In the genomic region with DNA sequence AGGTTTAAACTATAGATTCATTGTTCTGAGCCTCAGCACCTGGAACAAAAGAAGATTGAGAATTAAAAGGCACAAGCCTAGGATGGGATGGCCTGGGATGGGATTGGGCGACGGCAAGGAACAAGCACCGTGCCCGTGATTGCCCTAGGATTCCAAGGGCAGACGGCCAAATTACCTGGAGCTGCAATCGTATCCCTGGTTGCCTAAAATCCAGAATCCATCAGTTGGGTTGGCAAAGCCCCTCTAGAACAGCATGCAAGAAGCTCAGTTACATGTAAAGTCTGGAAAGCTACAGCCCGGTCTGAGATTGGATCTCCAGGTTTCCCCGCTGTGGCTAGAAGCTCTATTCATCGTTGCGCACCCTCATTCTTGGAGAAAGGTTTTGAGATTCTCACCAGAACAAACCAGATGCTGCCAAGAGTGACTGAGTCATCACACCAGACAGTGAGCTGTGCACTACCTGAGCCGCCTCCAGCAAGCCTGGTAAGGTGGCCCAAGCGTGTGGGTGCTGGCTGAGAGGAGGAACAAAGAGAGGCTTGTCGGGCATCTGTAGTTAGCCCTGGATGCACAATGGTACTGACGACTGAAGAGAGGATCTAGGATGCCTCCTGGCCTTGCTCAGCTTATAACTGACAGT, we compare ENCODE assay signal across 28 mouse cellular contexts.
DNase-seq lines count a peak whose midpoint lies in the region; ATAC-seq lines count a peak whose summit lies in the region.
"Had no signal": no experiment of that assay in that cellular context is flagged by ENCODE, and none has a peak within 500 bp of the region (broad histone marks: within the 10 kb centered on the region; RNA-seq: fewer than 3 reads in every experiment).

No protein-coding gene starts in this region.

- no peak for DNase-seq in frontal cortex, postnatal 10 days (ENCODE audit: low spot score in 2 of 2)
- peak; percentile 52 for DNase-seq in layer of hippocampus, adult 9-11 months
- no peak for DNase-seq in layer of hippocampus, postnatal 36 days
- peak; percentile 73 for DNase-seq in right cerebral cortex, postnatal 25 days
- no peak for DNase-seq in right cerebral cortex, postnatal 10 days (ENCODE audit: low spot score in 2 of 2)
- DNase-seq in midbrain, embryonic 11.5 days (ENCODE audit: low spot score, missing footprints), result no peak
- no peak for DNase-seq in c-Kit-positive CD71-positive TER-119-positive erythroid progenitor cells, embryonic 14.5 days (ENCODE audit: low spot score)
- DNase-seq: adrenal gland, postnatal 36 days; B cell, adult 2 months; cerebellum, adult 9-11 months; forebrain, postnatal 0 days; heart, adult 2 months; heart, postnatal 14 days; kidney, adult 11 months; kidney, postnatal 36 days; liver, embryonic 13.5 days; lung, adult 2 months; lung, postnatal 14 days; thymus, adult 2 months; thymus, postnatal 4 days had no signal

- H3K9ac ChIP-seq in midbrain, embryonic 11.5 days (ENCODE audit: low read length), result no peak overlapping the region
- H3K9ac ChIP-seq: forebrain, postnatal 0 days; heart, embryonic 13.5 days; kidney, embryonic 15.5 days; liver, embryonic 13.5 days; midbrain, embryonic 12.5 days had no signal

- no peaks in the 10 kb centered on the region for H3K27me3 ChIP-seq in midbrain, embryonic 11.5 days (ENCODE audit: control insufficient read depth, insufficient read depth, low read length)
- H3K27me3 ChIP-seq: heart, embryonic 13.5 days; kidney, embryonic 15.5 days; liver, embryonic 13.5 days; midbrain, embryonic 12.5 days; Patski had no signal

- no peaks in the 10 kb centered on the region for H3K36me3 ChIP-seq in midbrain, embryonic 11.5 days (ENCODE audit: control insufficient read depth, insufficient read depth, low read length)
- H3K36me3 ChIP-seq: embryonic facial prominence, embryonic 10.5 days; G1E; heart, embryonic 13.5 days; kidney, embryonic 15.5 days; liver, embryonic 13.5 days; midbrain, embryonic 12.5 days had no signal

- no peak overlapping the region for H3K27ac ChIP-seq in midbrain, embryonic 11.5 days (ENCODE audit: low read depth, low read length)
- H3K27ac ChIP-seq: embryonic facial prominence, embryonic 10.5 days; heart, adult 2 months; heart, embryonic 13.5 days; kidney, embryonic 15.5 days; liver, embryonic 13.5 days; midbrain, embryonic 12.5 days; stomach, postnatal 0 days had no signal

- H3K4me1 ChIP-seq in midbrain, embryonic 11.5 days (ENCODE audit: control insufficient read depth, insufficient read depth, low read length), result no peaks in the 10 kb centered on the region

- WGBS in midbrain, embryonic 11.5 days, result 93% methylated on average over 14 of the region's 14 CpGs

- peak; percentile 75 for ATAC-seq in frontal cortex, adult (ENCODE audit: low TSS enrichment)
- ATAC-seq in midbrain, embryonic 11.5 days (ENCODE audit: low FRiP score), result no peak
- ATAC-seq: forebrain, postnatal 0 days; Patski had no signal

- H3K4me2 ChIP-seq in midbrain, embryonic 11.5 days, result no peak overlapping the region
- H3K4me2 ChIP-seq: heart, embryonic 13.5 days; kidney, embryonic 15.5 days; liver, embryonic 13.5 days; midbrain, embryonic 12.5 days had no signal

- H3K4me3 ChIP-seq in midbrain, embryonic 11.5 days (ENCODE audit: low read depth, low read length), result no peak overlapping the region
- H3K4me3 ChIP-seq: embryonic facial prominence, embryonic 10.5 days; heart, adult 2 months; heart, embryonic 13.5 days; kidney, embryonic 15.5 days; liver, embryonic 13.5 days; midbrain, embryonic 12.5 days had no signal

- H3K9me3 ChIP-seq in midbrain, embryonic 11.5 days (ENCODE audit: control insufficient read depth, low read length), result no peaks in the 10 kb centered on the region
- H3K9me3 ChIP-seq: embryonic facial prominence, embryonic 10.5 days; heart, embryonic 13.5 days; kidney, embryonic 15.5 days; liver, embryonic 13.5 days; midbrain, embryonic 12.5 days had no signal

Comparison
In these comparisons a context has a peak if more than half of its experiments do, and no peak if none do; other contexts are left out.
1. DNase-seq: peak in layer of hippocampus, adult 9-11 months (single experiment) and right cerebral cortex, postnatal 25 days (single experiment); none in frontal cortex, postnatal 10 days (0 of 2), layer of hippocampus, postnatal 36 days (0 of 2), right cerebral cortex, postnatal 10 days (0 of 2), midbrain, embryonic 11.5 days (single experiment) and c-Kit-positive CD71-positive TER-119-positive erythroid progenitor cells, embryonic 14.5 days (single experiment).